Mouse (Mus musculus) kidney, adult 10 weeks (tissue): Measurements from ENCODE around the gene Mrgprf. TPM values are rescaled to one million over a fixed set of nuclear protein-coding genes. Genes with fewer than 3 reads are reported as not detected.

Source experiments
- polyA plus RNA-seq: library from polyadenylated mRNA; stranded (reverse); fragments of 350-450 nt; fragmentation: Illumina TruSeq; extraction: RNeasy Lipid Tissue Mini Kit (QIAGEN cat#74804); gene quantifications from one replicate; pipeline ENCODE4 v1.2.3, GENCODE M21; 2014; ENCODE audit warnings: low read depth, low replicate concordance

Gene Mrgprf
- not detected for polyA plus RNA-seq

DNA sequence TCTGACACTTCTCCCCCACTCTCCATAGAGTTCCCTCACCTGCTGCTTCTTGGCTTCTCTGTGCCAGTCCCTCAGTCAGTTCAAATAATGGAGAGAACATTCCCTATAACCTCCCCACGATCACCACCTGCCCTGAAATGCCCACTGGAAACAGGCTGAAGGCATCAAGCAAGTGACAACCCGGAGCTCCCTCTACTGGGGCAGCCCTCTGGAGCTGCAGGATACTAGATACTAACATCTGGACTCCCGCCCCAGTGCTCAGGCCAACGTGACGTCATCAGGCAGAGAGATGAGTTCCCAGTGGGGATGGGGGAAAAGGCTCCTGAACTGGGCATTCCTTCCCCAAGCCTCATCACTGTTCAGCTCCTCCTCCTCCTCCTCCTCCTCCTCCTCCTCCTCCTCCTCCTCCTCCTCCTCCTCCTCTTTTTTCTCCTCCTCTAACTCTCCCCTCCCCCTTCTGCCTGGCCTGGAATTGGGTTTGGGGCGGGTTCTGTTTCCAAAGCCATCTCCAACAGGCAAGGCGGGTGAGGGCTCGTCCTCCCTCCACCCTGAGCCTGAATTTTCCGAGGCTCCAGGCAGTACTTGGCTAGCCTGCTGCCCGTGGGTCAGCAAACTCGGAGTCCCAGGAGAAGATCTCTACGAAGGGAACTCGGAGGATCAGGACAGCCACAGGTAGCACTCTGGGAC, at the start of gene Mrgprf:
Mrgprf (plus strand) TSS at position 508 of the 687 bp plus-strand sequence.

DNA sequence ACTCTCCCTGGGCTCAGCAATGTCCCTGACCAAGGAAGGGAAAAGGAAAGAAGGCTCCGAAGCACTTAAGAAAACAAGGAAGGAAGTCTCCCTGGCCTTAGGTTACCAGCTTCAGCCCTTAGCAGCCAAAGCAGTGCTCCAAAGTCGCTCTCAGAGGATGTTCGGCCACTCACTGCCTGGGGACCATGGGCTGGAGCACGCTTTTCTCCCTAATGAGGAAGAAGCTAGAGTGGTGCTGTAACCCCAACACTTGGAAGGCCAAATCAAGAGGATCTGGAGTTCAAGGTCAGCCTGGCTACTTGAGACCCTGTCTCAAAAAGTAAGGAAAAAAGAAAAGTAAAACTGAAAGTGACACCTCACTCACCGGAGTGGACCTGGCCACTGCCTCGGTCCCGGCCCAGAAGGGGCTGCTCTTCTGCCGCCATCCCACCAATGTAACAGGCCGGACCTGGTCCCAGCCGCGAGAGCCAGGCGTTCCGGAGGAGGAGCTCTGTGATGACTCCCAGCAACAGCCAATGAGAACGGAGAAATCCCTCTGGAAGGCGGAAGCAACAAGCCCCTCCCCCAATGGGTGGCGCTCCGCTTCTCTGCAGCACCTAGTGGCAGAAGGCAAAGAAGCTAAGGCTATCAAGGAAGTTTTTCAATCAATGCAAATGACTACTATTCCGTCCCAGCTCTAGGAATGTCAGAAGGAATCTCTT, 17.0 kb upstream of the Mrgprf start, which contains the start of gene Tpcn2:
Tpcn2 (minus strand) TSS at position 525 of the 701 bp plus-strand sequence.

DNA sequence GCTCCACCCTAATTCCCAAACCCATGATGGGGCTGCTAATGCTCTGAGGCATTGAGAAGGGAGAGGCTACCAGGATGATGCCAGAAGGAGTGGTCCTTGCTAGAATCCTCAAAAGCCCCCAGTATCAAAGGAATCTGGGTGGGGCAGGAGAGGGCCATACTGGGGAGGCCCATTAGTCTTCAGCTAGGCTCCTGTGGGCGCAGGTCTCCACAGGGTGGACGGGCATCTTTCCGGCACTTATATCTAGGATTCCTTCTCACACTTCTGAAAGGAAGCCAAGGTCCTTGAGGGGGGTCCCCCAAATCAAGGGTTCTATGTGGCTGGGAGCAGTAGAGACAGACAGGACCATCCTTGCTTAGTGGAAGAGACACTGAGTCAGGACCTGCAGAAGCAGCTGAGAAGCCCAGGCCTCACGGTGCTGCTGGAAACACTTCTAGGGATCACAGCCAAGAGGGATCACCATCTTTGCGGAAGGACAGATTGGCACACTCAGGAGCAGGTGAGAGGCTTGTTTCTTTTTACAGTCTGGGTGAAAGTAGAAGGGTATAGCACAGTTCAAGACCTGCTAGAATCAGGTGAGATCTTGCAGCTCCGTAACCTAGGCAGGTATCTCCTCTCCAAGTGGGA, 14.3 kb downstream of the Mrgprf start, which contains the start of gene Mrgprd:
Mrgprd (plus strand) TSS at position 51 of the 627 bp plus-strand sequence.

Other genes with a start within 250 kb of the Mrgprf start
- not detected for gene 1810010D01Rik, start 92.7 kb upstream of the Mrgprf start, polyA plus RNA-seq
- gene Tpcn2, start 16.8 kb upstream of the Mrgprf start, polyA plus RNA-seq, result 0.89 TPM
- gene Mrgprd, start 14.0 kb downstream of the Mrgprf start, polyA plus RNA-seq, result not detected